Mouse (Mus musculus) testis, postnatal 10 days (tissue): Measurements from ENCODE around the gene Ttbk1.

Source experiments
- DNase-seq: peaks from one replicate; pipeline ENCODE4 v3.0.0; 2021; ENCODE audit warnings: low spot score

The Ttbk1 gene

DNA sequence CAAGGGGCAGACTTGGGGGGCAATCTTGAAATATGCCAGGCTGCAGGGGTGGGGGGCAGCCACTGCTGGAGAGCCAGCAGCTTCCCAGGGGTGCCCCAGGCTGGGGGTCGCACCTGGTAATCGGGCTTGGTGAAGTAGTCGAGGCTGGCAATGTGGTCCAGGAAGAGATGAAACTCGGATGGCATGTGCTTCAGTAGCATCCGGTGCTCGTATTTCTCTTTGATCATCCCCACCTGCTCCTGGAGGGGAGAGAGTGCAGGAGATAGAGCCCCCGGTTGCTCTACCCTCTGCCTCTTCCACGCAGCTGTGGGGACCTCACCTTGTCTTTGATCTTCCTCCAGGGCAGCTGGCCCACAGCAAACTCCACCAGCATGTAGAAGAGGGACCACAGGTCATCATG is 10.9 kb downstream of the Ttbk1 start:
- no peak for DNase-seq

DNA sequence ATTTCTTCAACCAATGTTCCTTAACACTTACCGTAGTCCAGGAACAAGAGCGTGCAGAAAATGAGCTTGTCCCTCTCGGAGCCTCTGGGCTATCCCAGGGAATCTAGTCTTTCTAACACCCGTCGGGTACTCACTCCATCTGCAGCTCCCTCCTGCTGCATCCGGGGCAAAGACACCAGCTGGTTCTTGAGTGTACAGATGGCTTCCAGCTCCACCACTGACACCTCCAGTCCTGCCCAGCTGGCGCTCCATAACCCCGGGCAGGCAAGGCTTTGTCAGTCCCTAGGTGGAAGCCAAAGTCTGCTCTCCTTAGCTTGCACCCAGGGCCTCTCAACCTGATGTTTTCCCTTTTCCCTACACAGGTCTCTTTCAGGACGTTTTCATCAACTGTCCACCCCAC is 19.6 kb downstream of the Ttbk1 start:
- no peak for DNase-seq

DNA sequence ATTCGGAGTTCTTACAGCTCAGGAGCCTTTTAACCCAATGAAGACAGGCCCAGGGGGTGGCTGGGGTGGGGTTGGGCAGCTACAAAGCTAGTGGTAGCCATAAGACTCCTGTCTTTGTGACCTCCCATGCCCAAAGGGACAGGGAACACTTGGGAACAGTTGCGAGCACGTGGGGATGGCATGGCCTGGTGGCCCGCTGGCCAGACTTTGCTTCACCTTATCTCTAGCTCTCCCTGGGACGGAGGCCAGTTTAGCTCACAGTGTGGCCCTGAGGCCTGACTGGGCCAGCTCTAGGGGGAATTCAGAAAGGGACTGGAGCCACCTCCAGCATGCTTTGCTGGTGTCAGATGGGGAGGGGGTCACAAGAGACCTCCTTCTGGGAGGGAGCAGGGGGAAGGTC is 25.2 kb downstream of the Ttbk1 start:
- DNase-seq, result no peak

DNA sequence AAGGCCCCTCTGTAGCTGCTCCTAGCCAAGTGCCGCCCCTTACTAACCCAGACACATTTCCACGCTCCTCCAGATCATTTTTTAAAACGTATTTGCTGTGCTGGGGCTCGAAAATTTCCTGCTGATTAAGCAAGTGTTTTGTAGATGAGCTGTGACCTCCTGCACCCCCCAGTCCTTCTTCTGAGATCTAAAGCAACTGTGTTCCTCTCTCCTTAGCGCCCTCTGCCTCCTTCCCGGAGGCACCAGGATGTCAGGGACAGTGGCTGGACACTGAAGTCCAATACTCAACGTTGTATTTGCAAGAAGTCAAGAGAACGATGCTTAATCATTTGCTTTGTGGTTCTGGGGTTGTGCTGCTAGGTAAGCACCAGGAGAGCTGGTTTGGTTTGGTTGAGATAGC is 26.1 kb downstream of the Ttbk1 start:
- DNase-seq, result no peak

DNA sequence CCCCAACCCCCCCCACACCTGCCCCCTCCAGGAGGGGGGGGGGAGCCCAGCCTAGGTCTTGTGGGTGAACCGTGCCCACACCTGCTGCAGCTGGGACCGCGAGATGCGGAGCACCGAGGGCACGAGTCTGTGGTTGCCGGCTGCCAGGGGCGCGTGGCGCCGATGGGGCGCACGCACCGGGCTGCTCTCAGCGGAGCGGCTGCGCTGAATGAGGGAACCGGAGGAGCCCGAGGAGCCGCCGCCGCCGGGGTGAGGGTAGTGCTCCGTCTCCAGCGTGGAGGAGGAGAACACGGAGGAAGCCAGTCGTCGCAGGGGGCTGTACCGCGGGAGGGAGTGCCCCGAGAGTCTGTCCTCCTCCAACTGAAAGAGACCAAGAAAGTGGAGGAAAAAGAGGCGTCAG is 26.8 kb downstream of the Ttbk1 start:
- no peak for DNase-seq

DNA sequence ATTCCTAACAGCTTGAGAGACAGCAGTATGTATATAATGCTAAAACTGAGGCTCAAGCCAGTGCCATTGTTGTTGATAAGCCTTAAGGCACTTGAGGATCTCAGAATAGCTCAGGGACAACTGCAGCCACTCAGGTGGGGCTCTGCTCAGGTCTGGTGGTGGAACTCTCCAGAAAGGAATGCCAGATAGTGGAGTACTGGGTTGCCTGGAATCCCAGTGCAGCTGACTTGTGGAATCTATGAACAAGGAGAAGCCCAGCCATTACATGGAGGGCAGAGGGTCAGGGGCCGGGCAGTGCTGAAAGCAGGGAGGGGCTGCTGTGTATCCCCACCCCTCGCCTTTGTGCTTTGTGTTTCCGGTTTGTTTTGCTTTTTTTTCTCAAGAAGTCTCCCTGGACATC is 29.0 kb downstream of the Ttbk1 start:
- no peak for DNase-seq

DNA sequence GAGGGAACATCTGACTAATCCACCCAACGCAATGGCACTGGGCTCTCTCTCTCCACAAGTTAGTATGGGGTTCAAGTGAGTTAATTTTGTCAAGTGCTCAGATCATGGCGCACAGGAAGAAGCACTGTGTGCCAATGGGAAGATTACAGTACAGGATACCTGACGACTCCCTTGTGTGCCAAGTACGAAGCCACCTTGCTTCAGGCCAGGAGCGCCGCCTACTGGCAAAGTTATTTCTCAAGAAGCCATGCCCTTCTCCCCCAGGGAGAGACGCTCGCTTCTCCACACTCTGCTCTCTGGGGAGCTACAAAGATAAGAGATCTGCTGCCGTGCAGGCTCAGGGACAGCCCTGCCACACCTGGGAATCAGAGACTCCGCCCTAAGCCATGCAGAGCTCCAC is 29.7 kb downstream of the Ttbk1 start:
- peak; percentile 70 for DNase-seq

DNA sequence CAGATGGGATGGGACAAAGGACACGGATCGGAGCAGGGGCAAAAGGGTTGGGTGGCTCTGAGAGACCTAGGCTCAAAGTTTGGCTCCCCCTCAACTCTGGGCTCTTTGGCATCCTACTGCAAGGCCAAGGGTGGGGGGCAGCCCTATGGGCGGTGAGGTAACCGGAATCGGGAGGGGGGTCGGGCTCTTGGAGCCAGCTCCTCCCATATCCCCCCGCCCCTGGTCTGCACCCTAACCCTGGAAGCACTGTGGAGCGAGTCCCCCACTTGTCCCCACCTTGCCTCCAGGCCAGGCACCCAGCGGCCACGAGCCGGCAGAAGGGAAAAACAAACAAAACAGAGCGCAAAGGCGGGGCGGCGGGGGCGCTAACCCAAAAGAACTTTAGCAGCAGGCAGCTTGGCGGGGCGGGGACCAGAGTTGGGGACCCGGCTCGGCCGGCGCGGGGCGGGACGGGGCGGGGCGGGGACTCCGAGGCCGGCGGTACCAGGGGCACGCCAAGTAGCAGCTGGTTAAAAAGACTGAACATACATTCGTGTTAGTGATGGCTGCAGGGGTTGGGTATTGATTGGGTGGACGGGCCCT is 32.3 kb downstream of the Ttbk1 start:
- DNase-seq, result peak; percentile 70

DNA sequence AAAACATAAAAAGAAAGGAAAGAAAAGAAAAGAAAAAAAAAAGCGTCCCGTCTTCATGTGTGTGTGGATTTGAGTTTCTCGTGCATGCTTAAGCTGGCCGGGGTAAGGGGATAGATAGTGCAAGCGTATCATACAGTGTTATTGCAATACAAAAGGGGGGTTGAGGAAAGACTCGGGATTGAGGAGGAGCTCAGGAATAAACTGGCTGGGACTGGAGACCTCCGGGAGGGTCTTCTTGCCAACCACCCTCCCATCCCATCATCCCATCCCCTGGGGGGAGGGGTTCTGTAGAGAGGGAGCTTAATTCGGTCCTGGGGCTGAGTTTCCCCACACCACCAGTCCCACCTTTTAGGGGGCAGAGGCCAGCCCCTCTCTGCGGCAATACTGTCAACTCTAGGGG is 32.9 kb downstream of the Ttbk1 start:
- DNase-seq, result no peak

DNA sequence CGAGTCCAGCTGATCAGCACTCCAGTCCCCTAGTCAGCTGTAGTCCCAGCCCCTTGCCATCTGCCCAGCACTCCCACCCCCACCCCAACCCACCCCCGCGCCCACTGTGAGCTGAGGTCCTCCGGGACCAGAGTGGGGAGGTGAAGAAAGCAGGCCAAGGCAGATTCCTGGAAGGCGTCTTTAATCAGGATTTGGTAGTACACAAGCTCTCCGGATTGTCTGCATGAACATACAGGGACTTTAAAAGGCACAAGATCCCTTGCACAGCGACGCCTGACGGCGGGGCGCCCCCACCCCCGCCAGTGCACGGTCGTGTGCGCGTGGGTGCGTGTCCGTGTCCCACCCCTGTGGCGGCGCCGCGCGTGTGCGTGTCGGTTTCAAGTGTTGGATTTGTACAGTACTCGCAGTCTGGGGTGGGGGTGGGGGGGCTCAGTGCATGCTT is 33.5 kb downstream of the Ttbk1 start:
- no peak for DNase-seq

DNA sequence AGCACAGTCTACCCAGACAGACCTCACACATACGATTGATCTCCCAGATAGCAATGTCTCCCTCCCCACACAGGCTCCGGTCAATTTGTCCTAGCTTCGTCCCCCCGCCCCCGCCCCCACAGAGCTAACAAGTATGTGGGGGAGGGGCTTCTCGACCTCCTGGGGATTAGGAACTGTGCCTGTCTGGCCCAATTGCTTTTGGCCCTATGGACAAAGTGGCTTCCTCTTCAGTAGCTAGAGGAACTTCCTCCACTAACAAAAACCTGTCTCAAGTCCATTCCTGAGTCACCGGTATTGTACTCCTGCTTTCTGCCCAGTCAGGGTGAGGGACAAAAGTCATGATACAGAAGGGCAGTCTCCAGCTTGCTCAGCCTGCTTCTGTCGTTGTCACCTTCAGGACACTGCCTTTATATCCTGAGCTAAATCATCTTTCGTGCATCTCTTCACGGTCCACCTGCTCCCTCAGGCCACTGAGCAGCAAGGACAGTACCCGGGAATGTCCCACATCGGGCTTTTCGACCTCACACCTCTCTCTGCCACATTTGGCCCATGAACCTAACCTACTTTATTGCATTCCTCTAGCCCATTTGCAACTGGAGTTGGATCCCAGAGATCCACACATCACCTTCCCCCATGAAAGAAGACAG is 34.0 kb downstream of the Ttbk1 start:
- DNase-seq, result no peak

DNA sequence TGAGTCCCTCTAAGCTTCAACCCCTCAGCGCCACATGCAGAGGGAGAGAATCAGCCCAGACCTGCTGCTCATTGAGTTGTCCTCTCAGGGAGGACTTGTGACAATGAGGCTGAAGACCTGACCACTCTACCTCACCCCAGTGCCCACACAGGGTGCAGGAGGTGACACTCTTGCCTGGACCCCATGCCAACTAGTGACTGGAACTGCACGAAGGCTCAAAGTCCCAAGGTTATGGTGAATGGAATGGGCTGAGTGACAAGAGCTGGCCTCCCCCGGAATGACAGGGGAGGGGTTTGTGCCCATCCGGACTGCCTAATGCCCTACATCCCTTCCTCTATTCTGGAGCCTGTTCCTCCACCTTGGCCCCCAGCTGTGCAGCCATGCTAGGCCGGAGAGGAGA is 34.8 kb downstream of the Ttbk1 start:
- no peak for DNase-seq

DNA sequence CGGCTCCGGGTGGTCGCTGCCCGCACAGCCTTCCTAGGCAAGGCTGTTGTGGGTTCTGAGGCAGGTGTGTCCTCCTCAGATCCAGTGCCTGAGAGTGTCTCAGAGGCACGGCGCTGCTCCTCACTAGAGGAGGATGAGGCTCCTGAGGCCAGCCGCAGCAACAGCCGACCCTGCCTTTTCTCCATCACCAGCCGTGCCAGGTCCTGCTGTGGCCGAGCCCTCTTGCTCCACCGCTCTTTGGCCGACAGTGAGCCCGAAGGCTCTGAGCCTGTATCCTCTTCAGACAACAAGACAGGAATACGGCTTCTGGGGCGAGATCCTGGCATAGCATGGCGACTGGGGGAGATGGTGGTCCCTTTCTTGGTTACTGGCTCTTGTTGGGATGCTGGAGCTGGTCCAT is 41.2 kb downstream of the Ttbk1 start:
- DNase-seq, result no peak

DNA sequence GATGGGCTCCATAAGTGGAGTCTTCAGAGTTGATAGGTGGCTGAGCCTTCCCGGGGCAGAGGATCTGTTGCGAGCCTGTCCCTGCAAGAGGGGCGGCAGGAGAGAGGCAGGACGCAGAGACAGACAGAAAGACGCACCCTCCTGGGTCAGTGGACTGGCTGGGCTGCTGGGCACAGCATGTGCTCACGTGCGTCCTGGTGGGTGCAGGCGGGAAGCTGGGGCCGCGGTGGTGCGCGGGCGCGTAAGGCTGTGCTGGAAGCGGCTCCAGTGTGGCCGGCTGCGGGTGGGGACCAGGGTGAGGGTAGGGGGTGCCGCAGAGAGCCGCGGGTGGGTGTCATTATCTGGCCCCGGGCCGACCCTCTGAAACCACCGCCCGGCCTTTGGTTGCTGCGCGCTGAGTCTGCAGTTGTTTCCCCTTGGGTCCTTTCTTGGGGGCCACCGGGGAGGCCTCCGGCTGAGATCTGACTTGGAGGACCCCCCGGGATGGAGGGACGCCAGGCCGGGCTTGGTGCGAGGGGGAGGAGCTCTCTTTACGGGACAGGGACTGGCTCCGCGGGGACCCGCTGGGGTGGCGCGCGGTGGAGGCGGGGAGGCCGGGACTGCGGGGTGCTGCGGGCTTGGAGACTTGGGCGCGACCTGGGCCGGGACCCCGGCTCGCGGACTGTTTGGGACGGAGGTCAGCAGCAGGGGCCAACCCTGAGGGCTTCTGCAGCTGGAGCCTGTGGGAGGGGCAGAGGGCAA is 42.5 kb downstream of the Ttbk1 start:
- no peak for DNase-seq

DNA sequence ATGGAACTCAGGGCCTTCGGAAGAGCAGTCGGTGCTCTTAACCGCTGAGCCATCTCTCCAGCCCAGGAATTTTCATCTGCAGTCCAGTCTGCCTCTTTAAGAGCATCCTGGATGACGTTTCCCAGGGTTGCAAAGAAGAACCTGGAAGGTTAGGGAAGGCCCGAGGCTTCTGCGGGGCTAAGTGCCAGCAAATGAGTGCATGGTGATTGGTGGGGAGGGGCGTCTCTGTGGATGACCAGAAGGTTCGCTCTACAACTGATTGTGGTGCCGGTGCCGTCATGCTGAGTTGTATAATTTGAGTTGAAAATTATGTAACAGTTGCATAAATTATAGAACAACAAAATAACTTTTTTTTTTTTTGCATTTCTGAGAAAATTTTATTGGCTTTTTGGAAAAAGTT is 48.3 kb downstream of the Ttbk1 start:
- DNase-seq, result no peak

DNA sequence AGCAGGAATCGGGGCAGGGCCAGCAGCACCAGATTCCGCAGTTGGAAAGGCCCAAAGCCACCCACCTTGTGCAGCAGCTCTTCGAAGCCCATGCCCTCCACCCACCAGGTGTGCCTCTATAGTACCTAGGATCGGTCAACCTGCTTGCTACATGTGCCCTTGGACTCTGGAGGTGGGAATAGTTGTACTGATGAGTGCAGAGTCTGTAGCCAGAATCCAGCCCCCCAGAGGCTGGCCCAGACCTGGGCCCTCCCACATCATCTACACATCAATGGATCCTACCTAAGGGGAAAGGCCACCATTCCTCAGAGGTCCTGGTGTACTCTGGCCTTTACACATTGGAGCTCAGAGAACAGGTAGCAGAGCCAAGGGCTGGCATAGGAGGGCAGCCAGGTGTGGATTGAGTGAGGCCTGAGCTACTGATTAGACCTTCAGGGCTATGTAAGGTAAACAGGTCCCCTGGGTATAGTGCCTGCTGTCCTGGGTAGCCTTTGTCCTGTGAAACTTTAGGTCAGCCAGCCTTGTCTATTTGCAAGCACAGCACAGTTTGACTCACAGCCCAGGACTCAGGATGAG is 49.1 kb downstream of the Ttbk1 start, which contains the start of gene Slc22a7:
Slc22a7 (minus strand) TSS at position 160 of the 576 bp plus-strand sequence.
- no peak for DNase-seq

DNA sequence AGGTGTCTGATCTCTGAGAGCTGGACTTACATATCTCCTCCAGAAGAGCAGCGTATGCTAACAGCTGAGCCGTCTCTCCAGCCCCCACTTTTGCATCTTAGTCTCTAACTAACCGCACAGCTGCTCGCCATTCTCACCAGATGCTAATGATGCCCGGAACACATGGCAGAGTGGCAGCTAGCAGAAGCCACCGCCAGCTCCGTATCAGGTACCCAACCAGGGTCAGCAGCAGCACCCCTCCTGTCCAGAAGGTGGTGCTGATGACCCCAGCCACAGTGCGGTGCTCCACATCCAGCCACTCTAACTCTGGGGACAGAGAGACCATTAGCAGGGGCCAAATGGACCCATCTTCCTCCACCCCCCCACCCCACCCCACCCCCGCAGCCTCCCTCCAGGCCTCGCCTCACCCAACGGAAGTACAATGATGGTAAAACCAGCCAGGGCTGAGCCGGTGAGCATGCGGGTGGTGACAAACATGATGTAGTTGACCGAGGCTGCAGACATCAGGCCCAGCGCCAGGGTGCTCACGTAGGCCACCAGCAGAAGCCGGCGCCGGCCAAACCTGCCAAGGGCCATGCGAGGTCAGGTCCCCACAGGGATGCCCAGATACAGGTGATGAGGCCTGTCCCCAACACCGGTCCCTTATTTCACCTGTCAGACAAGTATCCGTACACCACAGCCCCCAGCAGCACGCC is 50.7 kb downstream of the Ttbk1 start:
- DNase-seq, result peak; percentile 61

DNA sequence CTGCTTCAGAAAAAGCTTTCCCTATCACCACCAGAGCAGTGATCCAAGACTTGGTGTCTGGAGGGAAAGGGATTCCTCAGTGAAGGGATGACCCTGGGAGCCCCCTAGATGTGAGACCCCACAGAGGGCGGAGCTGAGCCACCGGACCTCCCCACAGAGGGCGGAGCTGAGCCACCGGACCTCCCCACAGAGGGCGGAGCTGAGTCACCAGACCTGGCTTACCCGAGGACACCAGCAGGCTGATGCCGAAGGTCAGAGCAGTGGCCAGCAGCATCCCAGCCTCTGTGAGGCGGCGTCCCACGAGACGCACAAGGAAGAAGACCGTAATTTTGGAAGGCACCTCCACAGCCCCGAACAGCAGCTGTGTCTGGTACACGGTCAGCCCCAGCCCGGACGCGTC is 53.8 kb downstream of the Ttbk1 start:
- peak; percentile 81 for DNase-seq

DNA sequence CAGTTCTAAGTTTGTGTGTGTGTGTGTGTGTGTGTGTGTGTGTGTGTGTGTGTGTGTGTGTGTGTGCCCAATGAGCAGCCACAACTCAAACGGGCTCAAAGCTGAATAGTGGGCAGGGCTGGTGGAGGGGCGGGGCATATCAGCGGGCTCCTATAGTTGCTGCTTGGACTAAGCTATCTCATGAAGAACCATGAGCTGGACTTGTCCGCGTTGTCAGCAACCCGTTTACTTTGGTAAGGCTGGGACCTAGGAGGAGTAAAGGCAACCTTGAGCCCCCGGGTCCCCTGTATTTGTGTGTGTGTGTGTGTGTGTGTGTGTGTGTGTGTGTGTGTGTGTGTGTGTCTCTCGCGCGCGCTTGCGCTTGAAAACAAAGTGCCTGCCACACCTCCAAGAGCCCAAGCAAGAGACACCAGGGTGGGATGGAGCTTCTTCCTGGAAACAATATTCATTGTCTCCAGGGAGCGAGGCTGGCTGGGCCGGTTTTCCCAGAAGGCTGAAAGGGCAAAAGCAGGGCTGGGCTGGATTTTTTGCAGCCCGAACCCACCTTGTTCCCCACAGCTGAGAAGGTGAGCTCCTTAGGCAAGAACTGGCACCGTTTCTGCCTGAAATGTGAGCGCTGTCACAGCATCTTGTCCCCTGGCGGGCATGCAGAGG is 58.6 kb downstream of the Ttbk1 start, which contains the start of gene Crip3:
Crip3 (plus strand) TSS at position 166 of the 654 bp plus-strand sequence.
- DNase-seq, result peak; percentile 77

DNA sequence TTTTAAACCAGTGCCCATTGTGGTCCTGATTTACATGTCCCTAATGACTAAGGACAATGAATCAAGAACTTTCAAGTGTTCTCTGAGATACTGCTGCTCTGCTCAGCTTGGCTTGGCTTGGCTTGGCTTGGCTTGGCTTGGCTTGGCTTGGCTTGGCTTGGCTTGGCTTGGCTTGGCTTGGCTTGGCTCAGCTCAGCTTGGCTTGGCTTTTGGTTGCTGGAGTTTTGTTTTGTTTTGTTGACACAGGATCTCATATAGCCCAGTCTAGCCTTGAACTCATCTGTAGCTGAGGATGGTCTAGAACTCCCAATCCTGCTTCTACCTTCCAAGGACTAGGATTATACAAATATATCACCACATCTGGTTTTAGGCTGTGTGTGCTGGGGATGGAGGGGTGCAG is 61.0 kb downstream of the Ttbk1 start:
- DNase-seq, result no peak

DNA sequence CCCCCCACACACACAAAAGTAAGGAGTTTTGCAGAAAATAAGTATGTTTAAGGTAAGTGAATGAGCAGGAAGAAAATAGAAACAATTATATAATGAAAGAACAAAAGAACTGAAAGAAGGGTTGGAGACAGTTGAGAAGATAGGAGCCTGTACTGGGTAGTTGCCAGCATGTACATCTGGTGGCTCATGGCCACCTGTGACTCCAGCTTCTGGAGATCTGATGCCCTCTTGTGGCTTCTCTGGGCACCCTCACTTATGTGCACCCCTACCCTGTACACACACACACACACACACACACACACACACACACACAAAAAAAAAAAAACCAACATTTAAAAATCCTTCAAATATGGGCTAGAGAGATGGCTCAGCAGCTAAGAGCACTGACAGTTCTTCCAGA is 67.8 kb downstream of the Ttbk1 start:
- no peak for DNase-seq

DNA sequence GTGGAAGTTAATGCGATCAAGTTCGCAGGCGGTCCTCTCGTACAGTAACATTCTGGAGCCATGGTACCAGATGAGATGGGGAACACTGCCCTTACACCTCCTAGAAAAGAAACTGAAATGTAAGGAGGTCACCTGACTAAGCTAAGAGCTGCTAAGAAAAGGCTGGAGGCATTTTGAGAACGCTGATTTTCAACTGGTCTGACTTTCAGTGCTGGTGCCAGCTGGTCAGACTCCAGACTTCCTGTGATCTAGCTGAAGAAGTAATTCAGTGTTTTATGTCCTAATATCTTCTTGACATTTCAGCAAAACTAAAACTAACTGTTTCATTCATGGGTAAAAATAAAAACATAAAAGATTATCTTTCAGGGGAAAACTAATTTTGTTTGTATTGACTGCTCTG is 68.8 kb downstream of the Ttbk1 start:
- DNase-seq, result no peak
